Mouse (Mus musculus) thymus, adult 2 months (tissue): ENCODE measurements around the gene Ankrd12. TPM values are rescaled to one million over a fixed set of nuclear protein-coding genes. Genes with fewer than 3 reads are reported as not detected.
"Not testable (repeated sequence)": the region's sequence is repeated elsewhere in the genome, so short reads cannot be mapped to it uniquely, and the experiment has no call there.

ENCODE experiments used
- DNase-seq: peaks from one replicate; pipeline ENCODE4 v3.0.0; 2021
- H3K27ac ChIP-seq: fragments of 200-500 bp; 2 replicates; pipeline ENCODE4 v1.5.1; 2012; ENCODE audit warnings: low read length, control low read depth; ENCODE audit not compliant: control insufficient read depth, insufficient read depth
- H3K27me3 ChIP-seq: fragments of 200-500 bp; 2 replicates; pipeline ENCODE4 v1.6.1; 2012; ENCODE audit warnings: mild to moderate bottlenecking, low read length, moderate library complexity, mixed read lengths; ENCODE audit not compliant: control insufficient read depth, insufficient read depth
- H3K36me3 ChIP-seq: fragments of 200-500 bp; 2 replicates; pipeline ENCODE4 v1.6.1; 2012; ENCODE audit warnings: mild to moderate bottlenecking, low read length, moderate library complexity; ENCODE audit not compliant: control insufficient read depth, insufficient read depth
- H3K4me1 ChIP-seq: fragments of 200-500 bp; replicated peaks from 2 replicates; pipeline ENCODE4 v1.6.1; 2012; ENCODE audit warnings: low read length; ENCODE audit not compliant: control insufficient read depth, insufficient read depth
- H3K4me3 ChIP-seq: fragments of 200-500 bp; 2 replicates; pipeline ENCODE4 v1.5.1; 2012; ENCODE audit warnings: mild to moderate bottlenecking, low read length, control low read depth, moderate library complexity; ENCODE audit not compliant: control insufficient read depth, insufficient read depth
- CTCF ChIP-seq: fragments of 200-500 bp; IDR thresholded peaks from 2 replicates; pipeline ENCODE4 v1.5.1; 2012; ENCODE audit warnings: mild to moderate bottlenecking, control low read depth, low read length, moderate library complexity, borderline replicate concordance; ENCODE audit not compliant: control insufficient read depth, poor library complexity, insufficient read depth; ENCODE audit errors: extremely low read depth
- POLR2A ChIP-seq: fragments of 200-500 bp; IDR thresholded peaks from 2 replicates; pipeline ENCODE4 v1.6.1; 2012; ENCODE audit warnings: mild to moderate bottlenecking, low read length, control low read depth, moderate library complexity; ENCODE audit not compliant: control insufficient read depth, poor library complexity, insufficient read depth; ENCODE audit errors: extremely low read depth
- WGBS: fragments of 180-500 bp; shearing (Covaris S2); methylation state at CpG from one replicate; pipeline ENCODE4 v1.1.7; 2018; 5-methylcytosine and 5-hydroxymethylcytosine counted together
- polyA plus RNA-seq: library from polyadenylated mRNA; depleted of rRNA; stranded (reverse); fragments of >200 nt; gene quantifications from 2 replicates; pipeline ENCODE4 v1.2.3, GENCODE M21; 2012

Gene Ankrd12
- polyA plus RNA-seq, 1 experiment: 7.9 TPM

DNA sequence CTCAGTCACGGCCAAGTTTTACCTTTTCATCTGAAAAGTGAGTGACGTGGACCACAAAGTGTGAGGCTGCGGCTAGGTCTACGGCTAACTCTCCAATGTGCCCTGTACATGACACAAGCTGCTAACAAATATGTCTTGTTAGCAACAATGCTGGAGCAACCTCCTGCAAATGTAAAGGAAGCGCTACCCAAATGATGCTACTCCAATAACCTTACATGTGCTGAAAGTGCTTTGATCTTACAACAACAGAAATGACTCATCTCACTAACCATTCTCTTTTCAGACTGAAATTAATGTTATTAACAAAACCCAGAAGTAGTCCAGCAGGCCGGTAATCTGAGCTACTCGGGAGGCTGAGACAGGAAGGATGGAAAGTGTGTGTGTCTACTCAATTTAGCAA, 2.9 kb downstream of the Ankrd12 start:
- WGBS: 78% methylated on average over 7 of the region's 7 CpGs
- no peaks in the 10 kb centered on the region for H3K27me3 ChIP-seq
- no peak overlapping the region for H3K4me3 ChIP-seq
- 0 out of 2 replicates have a peak, but pooled peaks cover 6% of the 10 kb centered on the region for H3K4me1 ChIP-seq
- TF ChIP-seq CTCF: no peak
- no peak for TF ChIP-seq POLR2A
- H3K36me3 ChIP-seq: no peaks in the 10 kb centered on the region
- no peak for DNase-seq
- H3K27ac ChIP-seq: no peak overlapping the region

- not testable (repeated sequence) for H3K4me3 ChIP-seq, H3K4me1 ChIP-seq, H3K27ac ChIP-seq, H3K36me3 ChIP-seq, H3K27me3 ChIP-seq, DNase-seq
- WGBS: over 99% methylated on average over 2 of the region's 2 CpGs
Observed at GRCm38 (mm10) chr17:66069036-66069435, 7.9 kb downstream of the Ankrd12 start.

DNA sequence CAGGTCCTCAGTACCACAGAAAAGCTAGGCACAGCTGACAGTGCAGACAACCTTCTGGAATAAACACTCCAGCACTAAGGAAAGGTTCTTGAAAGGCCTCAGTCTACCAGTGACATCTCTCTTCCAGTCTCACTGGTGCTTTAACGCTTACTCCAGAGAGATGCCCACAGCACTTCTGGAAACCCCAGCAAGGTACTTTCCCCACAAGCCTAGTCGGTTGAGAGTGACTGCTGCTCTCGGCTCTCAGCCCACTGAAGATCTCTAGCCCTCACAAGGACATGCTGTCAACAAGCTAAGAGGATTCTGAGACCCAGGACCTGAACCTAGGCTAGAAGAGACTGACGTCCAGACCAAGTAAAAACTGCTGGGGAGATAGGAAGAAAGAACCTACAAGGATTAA, 11.8 kb downstream of the Ankrd12 start:
- H3K27ac ChIP-seq: no peak overlapping the region
- DNase-seq: no peak
- WGBS: 83% methylated on average over 4 of the region's 4 CpGs
- H3K36me3 ChIP-seq: no peaks in the 10 kb centered on the region
- H3K4me1 ChIP-seq: no peaks in the 10 kb centered on the region
- TF ChIP-seq POLR2A (no peak), CTCF (no peak)
- no peak overlapping the region for H3K4me3 ChIP-seq
- no peaks in the 10 kb centered on the region for H3K27me3 ChIP-seq

DNA sequence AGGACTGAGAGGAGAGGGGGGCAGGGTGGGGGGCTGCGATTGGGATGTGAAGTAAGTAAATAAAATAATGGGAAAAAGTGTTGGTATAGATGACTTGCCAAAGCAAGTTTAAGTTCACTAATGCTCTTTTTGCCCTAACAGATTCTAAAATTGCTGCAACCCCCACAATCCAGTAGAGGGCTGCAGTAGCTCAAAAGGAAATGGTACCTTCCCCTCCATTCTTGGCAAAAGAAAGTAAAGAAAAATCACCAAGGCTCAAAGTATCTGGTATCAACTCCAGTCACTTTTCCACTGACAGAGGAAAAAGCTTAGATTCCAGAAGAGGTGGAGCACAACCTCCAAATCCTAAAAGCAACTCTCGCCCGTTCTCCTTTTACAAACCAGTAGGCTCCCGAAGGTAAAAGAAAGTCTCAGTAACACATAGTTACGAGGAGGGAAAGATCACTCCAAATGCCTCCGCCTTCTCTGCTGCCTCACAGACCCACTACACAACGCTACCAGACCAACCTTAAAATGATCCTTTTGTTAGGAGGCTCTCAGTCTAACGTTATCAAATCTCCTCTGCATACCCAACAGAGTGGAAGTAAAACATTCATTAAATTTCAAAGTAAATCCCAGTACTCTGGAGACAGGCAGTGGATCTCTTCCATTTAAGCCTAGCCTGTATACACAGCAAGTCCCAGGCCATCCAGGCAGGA, 15.5 kb downstream of the Ankrd12 start:
- Histone ChIP-seq H3K36me3 (no peaks in the 10 kb centered on the region), H3K4me1 (no peaks in the 10 kb centered on the region; the same call in 1 of the 2 replicates), H3K27me3 (no peaks in the 10 kb centered on the region), H3K4me3 (no peak overlapping the region), H3K27ac (no peak overlapping the region)
- DNase-seq: no peak
- TF ChIP-seq CTCF (no peak), POLR2A (no peak)
- WGBS: 79% methylated on average over 8 of the region's 8 CpGs

GRCm38 (mm10) chr17:66058160-66058559, 18.7 kb downstream of the Ankrd12 start:
- DNase-seq: no peak
- H3K4me3 ChIP-seq: no peak overlapping the region
- H3K36me3 ChIP-seq: no peaks in the 10 kb centered on the region
- H3K27me3 ChIP-seq: no peaks in the 10 kb centered on the region
- H3K4me1 ChIP-seq: no peaks in the 10 kb centered on the region; the same call in 1 of the 2 replicates
- 92% methylated on average over 4 of the region's 4 CpGs for WGBS
- TF ChIP-seq CTCF: no peak
- no peak for TF ChIP-seq POLR2A
- no peak overlapping the region for H3K27ac ChIP-seq

DNA sequence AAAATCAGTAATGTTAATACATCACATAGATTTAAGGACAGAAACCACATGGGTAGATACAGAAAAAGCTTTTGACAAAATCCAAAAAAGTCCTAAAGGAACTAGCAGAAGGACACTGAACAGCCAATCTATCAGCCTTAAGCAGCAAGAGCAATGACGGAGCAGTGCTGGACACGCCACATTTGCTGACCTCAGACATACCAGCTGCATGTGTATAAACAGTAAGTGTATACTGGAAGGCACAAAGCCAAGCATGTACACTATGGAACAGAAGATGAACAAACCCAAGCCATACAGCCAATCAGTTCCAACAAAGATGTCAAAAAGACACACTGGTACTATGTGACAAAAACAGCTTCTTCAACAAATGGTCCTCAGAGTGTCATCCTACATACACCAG, 19.7 kb downstream of the Ankrd12 start:
- H3K36me3 ChIP-seq: no peaks in the 10 kb centered on the region
- H3K4me1 ChIP-seq: no peaks in the 10 kb centered on the region; the same call in 1 of the 2 replicates
- no peak for DNase-seq
- no peak for TF ChIP-seq CTCF
- no peak for TF ChIP-seq POLR2A
- no peak overlapping the region for H3K27ac ChIP-seq
- WGBS: 95% methylated on average over 2 of the region's 2 CpGs
- no peak overlapping the region for H3K4me3 ChIP-seq
- no peaks in the 10 kb centered on the region for H3K27me3 ChIP-seq

GRCm38 (mm10) chr17:66053349-66053748, 23.5 kb downstream of the Ankrd12 start:
- TF ChIP-seq POLR2A (no peak), CTCF (no peak)
- Histone ChIP-seq H3K4me1 (no peaks in the 10 kb centered on the region), H3K27me3 (no peaks in the 10 kb centered on the region), H3K36me3 (no peaks in the 10 kb centered on the region), H3K27ac (no peak overlapping the region), H3K4me3 (no peak overlapping the region)
- no peak for DNase-seq
- WGBS: 92% methylated on average over 4 of the region's 4 CpGs
